9 mouse cellular contexts compared by ENCODE assay signal in genomic region chr5:76183043-76183749, GRCm38 (mm10). TPM values are rescaled to one million over a fixed set of nuclear protein-coding genes. Genes with fewer than 3 reads are reported as not detected.
A peak's percentile ranks its signal among the peaks of the same experiment; 100 is the strongest.
DNase-seq lines count a peak whose midpoint lies in the region; ATAC-seq and TF ChIP-seq lines count a peak whose summit lies in the region.
"Had no signal": no experiment of that assay in that cellular context is flagged by ENCODE, and none has a peak within 500 bp of the region (broad histone marks: within the 10 kb centered on the region; RNA-seq: fewer than 3 reads in every experiment).

No protein-coding gene starts in this region.

- no peaks in the 10 kb centered on the region for H3K9me3 ChIP-seq in heart, embryonic 16.5 days (replicated peaks; ENCODE audit: control insufficient read depth, low read length)
- H3K9me3 ChIP-seq in G1E (replicated peaks), result no peaks in the 10 kb centered on the region
- no peaks in the 10 kb centered on the region for H3K9me3 ChIP-seq in forebrain, postnatal 0 days (ENCODE audit: low read length)

- peaks cover 39% of the 10 kb centered on the region for H3K79me2 ChIP-seq in macrophage (ENCODE audit: inconsistent target)

- peaks cover 32% of the 10 kb centered on the region for H3K4me1 ChIP-seq in heart, embryonic 16.5 days (ENCODE audit: control insufficient read depth, insufficient read depth, low read length)
- peaks cover 35% of the 10 kb centered on the region for H3K4me1 ChIP-seq in G1E (ENCODE audit: insufficient read depth, low read depth, low read length)
- peaks cover 12% of the 10 kb centered on the region for H3K4me1 ChIP-seq in forebrain, postnatal 0 days (ENCODE audit: insufficient read depth)

- H3K27me3 ChIP-seq in heart, embryonic 16.5 days (ENCODE audit: control insufficient read depth, insufficient read depth, low read length), result no peaks in the 10 kb centered on the region
- H3K27me3 ChIP-seq in G1E (ENCODE audit: insufficient read depth, low read length), result peaks cover 11% of the 10 kb centered on the region
- H3K27me3 ChIP-seq in forebrain, postnatal 0 days (ENCODE audit: insufficient read depth, low read length), result no peaks in the 10 kb centered on the region
- H3K27me3 ChIP-seq: Patski had no signal

- no peak; the same call in 1 of the 2 replicates for ATAC-seq in heart, embryonic 16.5 days (replicated peaks; ENCODE audit: extremely low read depth, insufficient read depth, low FRiP score)
- no peak for ATAC-seq in G1E (ENCODE audit: extremely low read depth, insufficient number of reproducible peaks, low FRiP score, poor library complexity, severe bottlenecking)
- no peak for ATAC-seq in forebrain, postnatal 0 days
- ATAC-seq in megakaryocyte progenitor cell, adult 5-6 weeks (replicated peaks; ENCODE audit: poor library complexity), result no peak

- H3K36me3 ChIP-seq in heart, embryonic 16.5 days (ENCODE audit: control insufficient read depth, insufficient read depth), result no peaks in the 10 kb centered on the region
- H3K36me3 ChIP-seq in G1E (replicated peaks) (peaks cover 19% of the 10 kb centered on the region), macrophage (ENCODE audit: inconsistent target) (no peaks in the 10 kb centered on the region)
- H3K36me3 ChIP-seq in forebrain, postnatal 0 days (ENCODE audit: insufficient read depth), result no peaks in the 10 kb centered on the region

- peak overlapping the region; percentile 96 for H3K27ac ChIP-seq in heart, embryonic 16.5 days (ENCODE audit: low read length)
- 0 out of 2 replicates have a peak overlapping the region, but pooled peaks have one; percentile 92 for H3K27ac ChIP-seq in forebrain, postnatal 0 days (ENCODE audit: low read depth, low read length)
- H3K27ac ChIP-seq in macrophage, result no peak overlapping the region

- no peak for DNase-seq in heart, adult 8-10 months (ENCODE audit: low spot score)
- no peak for DNase-seq in G1E (ENCODE audit: low spot score)
- DNase-seq in forebrain, postnatal 0 days, result no peak
- DNase-seq in spleen, postnatal 36 days (ENCODE audit: low spot score in 2 of 2), result no peak
- no peak for DNase-seq in embryo, embryonic 10.5 days (ENCODE audit: low spot score)

- 42% methylated on average over 17 of the region's 17 CpGs for WGBS in heart, embryonic 16.5 days
- 33% methylated on average over 17 of the region's 17 CpGs for WGBS in forebrain, postnatal 0 days
- 12% methylated on average over 10 of the region's 17 CpGs for WGBS in macrophage (ENCODE audit: missing documents)

- no peak for TF ChIP-seq CTCF in G1E (IDR thresholded peaks at IDR 0.05; ENCODE audit: low read depth, low read length)
- TF ChIP-seq CTCF in forebrain, postnatal 0 days (IDR thresholded peaks at IDR 0.05; ENCODE audit: low read depth), result no peak

- peak overlapping the region; percentile 96 for H3K9ac ChIP-seq in heart, embryonic 16.5 days (ENCODE audit: low read length)
- peak overlapping the region; percentile 83 for H3K9ac ChIP-seq in forebrain, postnatal 0 days

- H3K4me3 ChIP-seq in heart, embryonic 16.5 days (ENCODE audit: low read length), result peak overlapping the region; percentile 95
- H3K4me3 ChIP-seq in G1E (ENCODE audit: low read depth, low read length), result peak overlapping the region; percentile 96
- peak overlapping the region; percentile 85 for H3K4me3 ChIP-seq in forebrain, postnatal 0 days (ENCODE audit: low read depth, low read length)
- peak overlapping the region; percentile 49 for H3K4me3 ChIP-seq in macrophage (ENCODE audit: inconsistent target)

- H3K4me2 ChIP-seq in heart, embryonic 16.5 days (ENCODE audit: low read depth, low read length), result peak overlapping the region; percentile 94
- peak overlapping the region; percentile 83 for H3K4me2 ChIP-seq in forebrain, postnatal 0 days (ENCODE audit: low read depth)

RNA-seq across cellular contexts. Expression of gene Tmem165, which starts 0.5 kb away (rescaled TPM):
- 58.8 and 62.5 TPM in 2 replicates for polyA plus RNA-seq in heart, embryonic 16.5 days (2015; fragmentation: Nextera tagmentation; extraction: Ambion mirVana)
- 10 to 100 TPM; 15.6 to 20.2 (median 19.4) TPM for total RNA-seq in heart, adult 8-10 months (2022)
- total RNA-seq in G1E (2014; fragmentation: Nextera tagmentation), result 70.1 and 87.2 TPM in 2 replicates
- total RNA-seq in G1E (2017), result 66.7 and 91.4 TPM in 2 replicates
- 49.9 and 73.9 TPM in 2 replicates for polyA plus RNA-seq in G1E (2012)
- 70.6 and 77.5 TPM in 2 replicates for total RNA-seq in forebrain, postnatal 0 days (2014; rRNA removed)
- polyA plus RNA-seq in forebrain, postnatal 0 days (2015; fragmentation: Nextera tagmentation; extraction: Ambion mirVana), result 35.1 and 41.4 TPM in 2 replicates
- 100 to 1,000 TPM in 6 of 26 experiments, 10 to 100 TPM in 20; 37.7 to 169 (median 76.7) TPM for total RNA-seq in macrophage (2018; cell fraction: chromatin; rRNA removed)
- total RNA-seq in macrophage (2018; cell fraction: cytosol; rRNA removed), result 10 to 100 TPM; 47.6 to 98.1 (median 67.4) TPM
- 100 to 1,000 TPM in 12 of 26 experiments, 10 to 100 TPM in 14; 56.5 to 146 (median 95.7) TPM for total RNA-seq in macrophage (2018; cell fraction: nucleus; rRNA removed)
- polyA plus RNA-seq in macrophage (2018), result 64.0 to 86.9 TPM (median 84.3 TPM) in 3 replicates
- 132 and 134 TPM in 2 replicates for total RNA-seq in megakaryocyte progenitor cell, adult 5-6 weeks (2015)
- total RNA-seq in megakaryocyte progenitor cell, adult 5-6 weeks (2017), result 118 and 124 TPM in 2 replicates

RNA-seq across cellular contexts. Expression of gene Srd5a3, which starts 43.1 kb away (rescaled TPM):
- 30.7 TPM in 2 replicates for polyA plus RNA-seq in heart, embryonic 16.5 days (2015; fragmentation: Nextera tagmentation; extraction: Ambion mirVana)
- total RNA-seq in heart, adult 8-10 months (2022), result 1 to 10 TPM; 6.1 to 7.4 (median 7.0) TPM
- total RNA-seq in G1E (2014; fragmentation: Nextera tagmentation), result 52.2 and 57.0 TPM in 2 replicates
- total RNA-seq in G1E (2017), result 45.4 and 70.0 TPM in 2 replicates
- polyA plus RNA-seq in G1E (2012), result 58.4 and 99.0 TPM in 2 replicates
- total RNA-seq in forebrain, postnatal 0 days (2014; rRNA removed), result 9.9 and 12.8 TPM in 2 replicates
- polyA plus RNA-seq in forebrain, postnatal 0 days (2015; fragmentation: Nextera tagmentation; extraction: Ambion mirVana), result 17.5 and 21.3 TPM in 2 replicates
- total RNA-seq in macrophage (2018; cell fraction: chromatin; rRNA removed), result 10 to 100 TPM; 10.1 to 42.0 (median 25.0) TPM
- 10 to 100 TPM; 38.7 to 63.7 (median 53.6) TPM for total RNA-seq in macrophage (2018; cell fraction: cytosol; rRNA removed)
- total RNA-seq in macrophage (2018; cell fraction: nucleus; rRNA removed), result 10 to 100 TPM; 20.7 to 55.8 (median 41.2) TPM
- polyA plus RNA-seq in macrophage (2018), result 44.9 to 60.1 TPM (median 51.8 TPM) in 3 replicates
- 42.1 and 52.7 TPM in 2 replicates for total RNA-seq in megakaryocyte progenitor cell, adult 5-6 weeks (2015)
- 26.5 and 35.5 TPM in 2 replicates for total RNA-seq in megakaryocyte progenitor cell, adult 5-6 weeks (2017)
